Comparison of ENCODE assay signal across 21 mouse cellular contexts in the genomic region with DNA sequence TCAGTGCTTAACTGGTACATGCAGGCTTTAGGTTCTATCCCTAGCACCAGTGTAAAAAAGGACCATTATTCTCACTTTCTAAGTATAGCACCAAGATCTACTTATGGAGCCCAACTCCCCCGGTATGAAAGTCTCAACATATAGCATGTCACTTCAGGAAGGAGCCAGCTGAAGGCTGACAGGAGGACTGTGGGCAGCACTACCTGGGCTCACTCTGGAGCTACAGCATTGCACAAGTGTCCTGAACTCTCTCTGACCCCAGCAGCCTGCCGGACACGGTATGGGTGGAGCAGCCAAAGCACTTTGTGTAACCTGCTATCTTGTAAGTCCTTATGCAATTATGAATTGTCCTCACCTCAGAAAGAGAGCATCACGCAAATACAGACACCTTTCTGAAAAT. TPM values are rescaled to one million over a fixed set of nuclear protein-coding genes. Genes with fewer than 3 reads are reported as not detected.
DNase-seq lines count a peak whose midpoint lies in the region; ATAC-seq and TF ChIP-seq lines count a peak whose summit lies in the region.
"Had no signal": no experiment of that assay in that cellular context is flagged by ENCODE, and none has a peak within 500 bp of the region (broad histone marks: within the 10 kb centered on the region; RNA-seq: fewer than 3 reads in every experiment).

No protein-coding gene starts in this region.

- DNase-seq in heart, postnatal 14 days: no peak
- peak; percentile 26 for DNase-seq in lung, postnatal 0 days (ENCODE audit: low spot score)
- no peak for DNase-seq in lung, postnatal 14 days
- peak; percentile 53 for DNase-seq in yolk sac, embryonic 10.5 days (ENCODE audit: low spot score)
- DNase-seq: B cell, adult 2 months; cerebellum, adult 8-10 months; kidney, adult 11 months; right cerebral cortex, postnatal 14 days; thymus, adult 2 months had no signal

- H3K9ac ChIP-seq in heart, embryonic 13.5 days: no peak overlapping the region
- H3K9ac ChIP-seq in lung, postnatal 0 days (replicated peaks; ENCODE audit: low read depth): no peak overlapping the region
- no peak overlapping the region for H3K9ac ChIP-seq in liver, embryonic 16.5 days (ENCODE audit: low read depth, low read length)
- no peak overlapping the region for H3K9ac ChIP-seq in hindbrain, embryonic 16.5 days (ENCODE audit: low read depth, low read length)
- H3K9ac ChIP-seq: lung, embryonic 15.5 days had no signal

- no peak overlapping the region for H3K4me2 ChIP-seq in heart, embryonic 13.5 days
- H3K4me2 ChIP-seq in lung, postnatal 0 days (replicated peaks; ENCODE audit: low read depth, low read length): no peak overlapping the region
- no peak overlapping the region for H3K4me2 ChIP-seq in liver, embryonic 16.5 days (ENCODE audit: low read depth, low read length)
- no peak overlapping the region for H3K4me2 ChIP-seq in hindbrain, embryonic 16.5 days (ENCODE audit: low read length)
- H3K4me2 ChIP-seq: lung, embryonic 15.5 days had no signal

- H3K27me3 ChIP-seq in heart, embryonic 13.5 days (replicated peaks): no peaks in the 10 kb centered on the region
- H3K27me3 ChIP-seq in lung, postnatal 0 days (replicated peaks; ENCODE audit: insufficient read depth, low read length): no peaks in the 10 kb centered on the region
- no peaks in the 10 kb centered on the region for H3K27me3 ChIP-seq in liver, embryonic 16.5 days (ENCODE audit: control insufficient read depth, insufficient read depth, low read depth, low read length)
- H3K27me3 ChIP-seq in hindbrain, embryonic 16.5 days (replicated peaks; ENCODE audit: control insufficient read depth, insufficient read depth, low read length): no peaks in the 10 kb centered on the region
- H3K27me3 ChIP-seq: lung, embryonic 15.5 days had no signal

- WGBS in heart, embryonic 13.5 days: 35% methylated on average over 4 of the region's 4 CpGs
- 54% methylated on average over 4 of the region's 4 CpGs for WGBS in lung, postnatal 0 days
- 66% methylated on average over 4 of the region's 4 CpGs for WGBS in liver, embryonic 16.5 days (ENCODE audit: insufficient replicate concordance)
- WGBS in hindbrain, embryonic 16.5 days: 94% methylated on average over 4 of the region's 4 CpGs

- ATAC-seq in heart, embryonic 13.5 days (ENCODE audit: extremely low read depth, insufficient number of reproducible peaks, low FRiP score, low TSS enrichment): no peak
- ATAC-seq in lung, postnatal 0 days: peak; percentile 60
- peak; percentile 88 for ATAC-seq in liver, embryonic 16.5 days (ENCODE audit: low read depth)
- ATAC-seq in hindbrain, embryonic 16.5 days: no peak
- ATAC-seq: hindbrain, postnatal 0 days had no signal

- intact Hi-C loops in heart, postnatal 14 days (cut with DNase I): no loop called here

- no peak for TF ChIP-seq CTCF in lung, postnatal 0 days (IDR thresholded peaks at IDR 0.05)

- TF ChIP-seq EP300 in lung, postnatal 0 days (IDR thresholded peaks at IDR 0.05): no peak

- no peak overlapping the region for H3K4me3 ChIP-seq in heart, embryonic 13.5 days
- no peak overlapping the region for H3K4me3 ChIP-seq in lung, postnatal 0 days (ENCODE audit: low read depth, low read length)
- H3K4me3 ChIP-seq in liver, embryonic 16.5 days (ENCODE audit: low read depth, low read length): no peak overlapping the region
- no peak overlapping the region for H3K4me3 ChIP-seq in hindbrain, embryonic 16.5 days (ENCODE audit: low read length)
- H3K4me3 ChIP-seq: embryonic facial prominence, embryonic 10.5 days; lung, embryonic 15.5 days had no signal

- peaks cover 39% of the 10 kb centered on the region for H3K4me1 ChIP-seq in heart, embryonic 13.5 days
- H3K4me1 ChIP-seq in lung, postnatal 0 days (ENCODE audit: insufficient read depth, low read depth, low read length): no peaks in the 10 kb centered on the region
- H3K4me1 ChIP-seq in liver, embryonic 16.5 days (ENCODE audit: control insufficient read depth, low read depth, low read length): no peaks in the 10 kb centered on the region
- no peaks in the 10 kb centered on the region for H3K4me1 ChIP-seq in hindbrain, embryonic 16.5 days (ENCODE audit: control insufficient read depth, insufficient read depth, low read depth, low read length)
- H3K4me1 ChIP-seq: embryonic facial prominence, embryonic 10.5 days; lung, embryonic 15.5 days had no signal

- 0 out of 2 replicates have a peak overlapping the region, but pooled peaks have one; percentile 28 for H3K27ac ChIP-seq in heart, embryonic 13.5 days (replicated peaks)
- no peak overlapping the region for H3K27ac ChIP-seq in lung, postnatal 0 days (ENCODE audit: low read length)
- H3K27ac ChIP-seq in liver, embryonic 16.5 days (ENCODE audit: low read length): no peak overlapping the region
- no peak overlapping the region for H3K27ac ChIP-seq in hindbrain, embryonic 16.5 days (ENCODE audit: low read depth, low read length)
- H3K27ac ChIP-seq: embryonic facial prominence, embryonic 10.5 days; hindbrain, postnatal 0 days; lung, embryonic 15.5 days had no signal

- no peaks in the 10 kb centered on the region for H3K9me3 ChIP-seq in heart, embryonic 13.5 days
- H3K9me3 ChIP-seq in lung, postnatal 0 days (ENCODE audit: low read length): no peaks in the 10 kb centered on the region
- H3K9me3 ChIP-seq in liver, embryonic 16.5 days (replicated peaks; ENCODE audit: control insufficient read depth, low read length): no peaks in the 10 kb centered on the region
- no peaks in the 10 kb centered on the region for H3K9me3 ChIP-seq in hindbrain, embryonic 16.5 days (ENCODE audit: control insufficient read depth, low read length)
- H3K9me3 ChIP-seq: embryonic facial prominence, embryonic 10.5 days; lung, embryonic 15.5 days had no signal

- peaks cover 93% of the 10 kb centered on the region for H3K36me3 ChIP-seq in heart, embryonic 13.5 days
- H3K36me3 ChIP-seq in lung, postnatal 0 days (ENCODE audit: insufficient read depth, low read length): peaks cover 18% of the 10 kb centered on the region
- H3K36me3 ChIP-seq in liver, embryonic 16.5 days (ENCODE audit: control insufficient read depth, insufficient read depth): peaks cover 14% of the 10 kb centered on the region
- peaks cover 55% of the 10 kb centered on the region for H3K36me3 ChIP-seq in hindbrain, embryonic 16.5 days (ENCODE audit: control insufficient read depth, insufficient read depth, low read length)

RNA-seq across cellular contexts. Expression of a gene that starts 25.0 kb away (rescaled TPM):
- polyA plus RNA-seq in heart, embryonic 13.5 days (2015; fragmentation: Nextera tagmentation; extraction: Ambion mirVana): 5.9 and 6.4 TPM in 2 replicates
- 1 to 10 TPM; 5.9 to 8.9 TPM for total RNA-seq in heart, postnatal 14 days (2021)
- polyA plus RNA-seq in lung, postnatal 0 days (2015; fragmentation: Nextera tagmentation; extraction: Ambion mirVana): 2.7 TPM in 2 replicates
- 3.7 and 4.1 TPM in 2 replicates for polyA plus RNA-seq in liver, embryonic 16.5 days (2015; fragmentation: Nextera tagmentation; extraction: Ambion mirVana)
- 8.2 and 9.2 TPM in 2 replicates for polyA plus RNA-seq in hindbrain, embryonic 16.5 days (2015; fragmentation: Nextera tagmentation; extraction: Ambion mirVana)

RNA-seq across cellular contexts. Expression of a gene that starts 41.3 kb away (rescaled TPM):
- 2.6 and 3.6 TPM in 2 replicates for polyA plus RNA-seq in heart, embryonic 13.5 days (2015; fragmentation: Nextera tagmentation; extraction: Ambion mirVana)
- total RNA-seq in heart, postnatal 14 days (2021): 1 to 10 TPM; 2.3 to 2.7 TPM
- polyA plus RNA-seq in lung, postnatal 0 days (2015; fragmentation: Nextera tagmentation; extraction: Ambion mirVana): 5.9 and 9.6 TPM in 2 replicates
- 0.40 and 0.51 TPM in 2 replicates for polyA plus RNA-seq in liver, embryonic 16.5 days (2015; fragmentation: Nextera tagmentation; extraction: Ambion mirVana)
- polyA plus RNA-seq in hindbrain, embryonic 16.5 days (2015; fragmentation: Nextera tagmentation; extraction: Ambion mirVana): 4.4 and 4.8 TPM in 2 replicates
- total RNA-seq: common myeloid progenitor, adult 5-6 weeks; granulocyte monocyte progenitor cell, adult 5-6 weeks; hematopoietic stem cell, adult 5-6 weeks; neutrophil, adult 5-6 weeks had no signal

RNA-seq across cellular contexts. Expression of a gene that starts 47.2 kb away (rescaled TPM):
- polyA plus RNA-seq in heart, embryonic 13.5 days (2015; fragmentation: Nextera tagmentation; extraction: Ambion mirVana): 25.6 and 26.9 TPM in 2 replicates
- 10 to 100 TPM; 16.5 to 18.8 TPM for total RNA-seq in heart, postnatal 14 days (2021)
- 4.4 and 4.7 TPM in 2 replicates for polyA plus RNA-seq in lung, postnatal 0 days (2015; fragmentation: Nextera tagmentation; extraction: Ambion mirVana)
- 24.2 and 25.0 TPM in 2 replicates for polyA plus RNA-seq in liver, embryonic 16.5 days (2015; fragmentation: Nextera tagmentation; extraction: Ambion mirVana)
- polyA plus RNA-seq in hindbrain, embryonic 16.5 days (2015; fragmentation: Nextera tagmentation; extraction: Ambion mirVana): 0.74 and 0.98 TPM in 2 replicates
- total RNA-seq: common myeloid progenitor, adult 5-6 weeks; hematopoietic stem cell, adult 5-6 weeks; layer of hippocampus, postnatal 10 days; neutrophil, adult 5-6 weeks had no signal
- polyA plus RNA-seq: stomach, embryonic 14.5 days had no signal

RNA-seq across cellular contexts. Expression of a gene that starts 58.1 kb away (rescaled TPM):
- polyA plus RNA-seq in heart, embryonic 13.5 days (2015; fragmentation: Nextera tagmentation; extraction: Ambion mirVana): 36.2 and 36.7 TPM in 2 replicates
- 1 to 10 TPM; 4.6 to 5.7 TPM for total RNA-seq in heart, postnatal 14 days (2021)
- polyA plus RNA-seq in lung, postnatal 0 days (2015; fragmentation: Nextera tagmentation; extraction: Ambion mirVana): 25.7 and 27.7 TPM in 2 replicates
- polyA plus RNA-seq in liver, embryonic 16.5 days (2015; fragmentation: Nextera tagmentation; extraction: Ambion mirVana): 29.6 and 39.1 TPM in 2 replicates
- polyA plus RNA-seq in hindbrain, embryonic 16.5 days (2015; fragmentation: Nextera tagmentation; extraction: Ambion mirVana): 26.4 and 31.3 TPM in 2 replicates

Comparison
In these comparisons a context has a peak if more than half of its experiments do, and no peak if none do; other contexts are left out.
1. DNase-seq: peak in lung, postnatal 0 days (single experiment) and yolk sac, embryonic 10.5 days (single experiment); none in heart, postnatal 14 days (0 of 2) and lung, postnatal 14 days (single experiment).
2. ATAC-seq: peak in lung, postnatal 0 days (single experiment) and liver, embryonic 16.5 days (single experiment); none in heart, embryonic 13.5 days (single experiment) and hindbrain, embryonic 16.5 days (single experiment).